Mouse (Mus musculus) cortical plate, adult 2 months (tissue): ENCODE data around the gene Gtpbp6.

Source experiments
- CTCF ChIP-seq: fragments of 200-500 bp; IDR thresholded peaks from 2 replicates; pipeline ENCODE4 v1.5.1; 2011; ENCODE audit warnings: mild to moderate bottlenecking, control low read depth, low read length; ENCODE audit not compliant: insufficient read depth; ENCODE audit errors: extremely low read depth
- POLR2A ChIP-seq: fragments of 200-500 bp; IDR thresholded peaks from 2 replicates; pipeline ENCODE4 v1.6.1; 2011; ENCODE audit warnings: mild to moderate bottlenecking, low read length, control low read depth; ENCODE audit not compliant: insufficient read depth; ENCODE audit errors: extremely low read depth

DNA sequence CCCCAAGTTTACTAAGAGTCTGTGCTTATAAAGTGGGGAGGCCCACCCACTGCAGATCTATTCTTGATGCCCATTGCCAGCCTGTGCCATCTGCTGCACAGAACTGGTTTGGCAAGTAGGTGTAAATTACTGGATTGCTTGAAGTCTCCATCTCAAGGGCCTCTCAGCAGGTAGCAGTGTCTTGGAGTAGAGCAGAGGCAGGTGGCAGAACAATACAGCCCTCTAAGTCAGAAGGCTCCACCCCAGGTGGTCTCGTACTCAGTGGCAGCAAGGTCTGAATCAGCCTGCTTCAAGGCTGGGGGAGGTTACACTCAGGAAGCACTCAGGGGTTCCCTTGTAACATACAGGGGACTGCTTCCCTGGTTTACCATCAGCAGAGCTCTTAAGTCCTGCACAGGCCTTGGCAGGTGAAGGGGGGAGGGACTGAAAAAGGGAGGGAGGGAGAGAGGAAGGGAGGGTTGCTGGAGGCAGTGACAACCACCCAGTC lies 9.0 kb downstream of the Gtpbp6 start:
- TF ChIP-seq CTCF (no peak), POLR2A (no peak)
